Mouse (Mus musculus): ENCODE data around the gene Bcdin3d. TPM values are rescaled to one million over a fixed set of nuclear protein-coding genes. Genes with fewer than 3 reads are reported as not detected.

The Bcdin3d gene
- polyA plus RNA-seq, 1 experiment from 2014 or later: 10.4 TPM

- no peaks in the 10 kb centered on the region for H3K4me1 ChIP-seq (replicated peaks; ENCODE audit: control insufficient read depth, insufficient read depth)
- H3K4me2 ChIP-seq (replicated peaks; ENCODE audit: low read depth): no peak overlapping the region
- no peak overlapping the region for H3K4me3 ChIP-seq (ENCODE audit: low read depth, low read length)
- H3K36me3 ChIP-seq (ENCODE audit: control insufficient read depth, insufficient read depth, low read length): no peaks in the 10 kb centered on the region
- no peak for DNase-seq (ENCODE audit: low spot score)
- no peak for TF ChIP-seq CTCF (IDR thresholded peaks at IDR 0.05; ENCODE audit: low read depth)
- TF ChIP-seq EP300 (optimal IDR thresholded peaks at IDR 0.05): no peak
- no peak overlapping the region for H3K27ac ChIP-seq (replicated peaks)
- no peaks in the 10 kb centered on the region for H3K27me3 ChIP-seq (ENCODE audit: control insufficient read depth, insufficient read depth, low read length)
- no peak for ATAC-seq (ENCODE audit: low FRiP score, low TSS enrichment)
- H3K9me3 ChIP-seq (ENCODE audit: control insufficient read depth, low read length): no peaks in the 10 kb centered on the region
- 63% methylated on average over 3 of the region's 3 CpGs for WGBS
- H3K9ac ChIP-seq (ENCODE audit: low read length): no peak overlapping the region
Measured at GRCm38 (mm10) chr15:99510621-99511020, 36.1 kb upstream of the Bcdin3d start.

DNA sequence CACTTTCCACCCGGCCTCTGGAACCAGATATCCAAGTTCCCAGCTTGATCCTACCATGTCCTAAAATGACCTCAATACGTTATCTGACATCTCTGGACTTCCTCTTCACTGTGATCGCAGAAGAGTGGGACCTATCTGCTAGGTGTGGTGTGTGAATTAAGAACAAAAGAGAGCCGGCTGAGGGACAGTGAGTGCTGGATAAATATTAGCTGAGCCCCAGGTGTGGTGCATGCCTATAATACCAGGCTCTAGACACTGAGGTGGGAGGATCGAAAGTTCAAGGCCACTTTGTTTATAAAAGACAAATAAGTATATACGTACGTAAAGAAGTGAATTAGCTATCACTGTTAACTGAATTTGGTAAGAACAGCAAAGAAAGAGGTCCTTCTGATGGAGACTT is 35.3 kb upstream of the Bcdin3d start:
- 44% methylated on average over 7 of the region's 7 CpGs for WGBS
- H3K4me3 ChIP-seq (ENCODE audit: low read depth, low read length): no peak overlapping the region
- no peak overlapping the region for H3K9ac ChIP-seq (ENCODE audit: low read length)
- H3K4me1 ChIP-seq (replicated peaks; ENCODE audit: control insufficient read depth, insufficient read depth): peaks cover 2% of the 10 kb centered on the region; the same call in 1 of the 2 replicates
- no peak overlapping the region for H3K4me2 ChIP-seq (replicated peaks; ENCODE audit: low read depth)
- no peak for TF ChIP-seq EP300 (optimal IDR thresholded peaks at IDR 0.05)
- no peak overlapping the region for H3K27ac ChIP-seq (replicated peaks)
- ATAC-seq (ENCODE audit: low FRiP score, low TSS enrichment) (no peak), DNase-seq (ENCODE audit: low spot score) (no peak)
- H3K27me3 ChIP-seq (ENCODE audit: control insufficient read depth, insufficient read depth, low read length): no peaks in the 10 kb centered on the region
- no peaks in the 10 kb centered on the region for H3K36me3 ChIP-seq (ENCODE audit: control insufficient read depth, insufficient read depth, low read length)
- no peaks in the 10 kb centered on the region for H3K9me3 ChIP-seq (ENCODE audit: control insufficient read depth, low read length)

- DNase-seq (ENCODE audit: low spot score): no peak
- Histone ChIP-seq H3K4me2 (replicated peaks; ENCODE audit: low read depth) (no peak overlapping the region), H3K4me1 (replicated peaks; ENCODE audit: control insufficient read depth, insufficient read depth) (peaks cover 2% of the 10 kb centered on the region; the same call in 1 of the 2 replicates), H3K9ac (ENCODE audit: low read length) (no peak overlapping the region), H3K36me3 (ENCODE audit: control insufficient read depth, insufficient read depth, low read length) (no peaks in the 10 kb centered on the region), H3K4me3 (ENCODE audit: low read depth, low read length) (no peak overlapping the region), H3K27ac (replicated peaks) (no peak overlapping the region), H3K27me3 (ENCODE audit: control insufficient read depth, insufficient read depth, low read length) (no peaks in the 10 kb centered on the region), H3K9me3 (ENCODE audit: control insufficient read depth, low read length) (no peaks in the 10 kb centered on the region)
- TF ChIP-seq CTCF (IDR thresholded peaks at IDR 0.05; ENCODE audit: low read depth): no peak
- TF ChIP-seq EP300 (optimal IDR thresholded peaks at IDR 0.05): no peak
- 52% methylated on average over 15 of the region's 15 CpGs for WGBS
- peak; percentile 15; the same call in 1 of the 2 replicates for ATAC-seq (ENCODE audit: low FRiP score, low TSS enrichment)
Measured at GRCm38 (mm10) chr15:99505324-99506095, 31.0 kb upstream of the Bcdin3d start.

GRCm38 (mm10) chr15:99503256-99503655 is 28.7 kb upstream of the Bcdin3d start:
- Histone ChIP-seq H3K4me1 (replicated peaks; ENCODE audit: control insufficient read depth, insufficient read depth) (peaks cover 2% of the 10 kb centered on the region; the same call in 1 of the 2 replicates), H3K9me3 (ENCODE audit: control insufficient read depth, low read length) (no peaks in the 10 kb centered on the region), H3K27ac (replicated peaks) (no peak overlapping the region), H3K9ac (ENCODE audit: low read length) (no peak overlapping the region), H3K27me3 (ENCODE audit: control insufficient read depth, insufficient read depth, low read length) (no peaks in the 10 kb centered on the region), H3K4me3 (ENCODE audit: low read depth, low read length) (no peak overlapping the region), H3K4me2 (replicated peaks; ENCODE audit: low read depth) (no peak overlapping the region), H3K36me3 (ENCODE audit: control insufficient read depth, insufficient read depth, low read length) (no peaks in the 10 kb centered on the region)
- TF ChIP-seq CTCF (IDR thresholded peaks at IDR 0.05; ENCODE audit: low read depth): no peak
- TF ChIP-seq EP300 (optimal IDR thresholded peaks at IDR 0.05): no peak
- ATAC-seq (ENCODE audit: low FRiP score, low TSS enrichment): no peak
- DNase-seq (ENCODE audit: low spot score): no peak
- 59% methylated on average over 5 of the region's 5 CpGs for WGBS

DNA sequence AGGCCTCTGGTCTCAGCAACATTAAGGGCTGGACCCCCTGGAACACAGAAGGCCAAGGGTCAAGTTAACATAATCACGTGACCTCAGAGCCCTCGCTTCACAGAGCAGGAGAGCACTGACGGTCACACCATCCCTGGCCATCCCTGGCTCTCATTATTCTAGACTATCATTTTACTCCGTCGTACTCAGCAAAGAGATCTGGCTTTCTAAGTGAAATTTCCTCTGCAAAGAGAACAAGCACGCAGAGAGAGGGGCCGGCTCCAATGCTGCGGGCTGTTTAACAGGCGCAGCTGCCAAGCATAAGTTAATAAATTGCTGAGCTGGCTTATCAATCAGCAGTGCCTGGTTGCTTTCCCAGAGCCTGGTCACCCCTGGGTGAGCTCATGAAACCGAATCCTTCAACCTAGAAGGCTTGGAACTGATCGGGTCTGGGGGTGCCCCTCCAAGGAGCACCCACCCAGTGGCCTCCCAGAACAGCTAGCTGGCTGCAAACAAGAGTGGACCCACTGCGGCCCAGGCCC is 27.8 kb upstream of the Bcdin3d start:
- Histone ChIP-seq H3K4me1 (replicated peaks; ENCODE audit: control insufficient read depth, insufficient read depth) (peaks cover 2% of the 10 kb centered on the region; the same call in 1 of the 2 replicates), H3K4me2 (replicated peaks; ENCODE audit: low read depth) (no peak overlapping the region), H3K36me3 (ENCODE audit: control insufficient read depth, insufficient read depth, low read length) (no peaks in the 10 kb centered on the region), H3K27ac (replicated peaks) (no peak overlapping the region), H3K9ac (ENCODE audit: low read length) (no peak overlapping the region), H3K27me3 (ENCODE audit: control insufficient read depth, insufficient read depth, low read length) (no peaks in the 10 kb centered on the region), H3K9me3 (ENCODE audit: control insufficient read depth, low read length) (no peaks in the 10 kb centered on the region), H3K4me3 (ENCODE audit: low read depth, low read length) (no peak overlapping the region)
- TF ChIP-seq EP300 (optimal IDR thresholded peaks at IDR 0.05) (no peak), CTCF (IDR thresholded peaks at IDR 0.05; ENCODE audit: low read depth) (no peak)
- ATAC-seq (ENCODE audit: low FRiP score, low TSS enrichment) (no peak), DNase-seq (ENCODE audit: low spot score) (no peak)
- 29% methylated on average over 12 of the region's 12 CpGs for WGBS

Data from stomach, postnatal 0 days (tissue).